Mouse (Mus musculus) limb, embryonic 10.5 days (tissue): ENCODE data around the gene Guca1b. TPM values are rescaled to one million over a fixed set of nuclear protein-coding genes. Genes with fewer than 3 reads are reported as not detected.
"Not testable (repeated sequence)": the region's sequence is repeated elsewhere in the genome, so short reads cannot be mapped to it uniquely, and the experiment has no call there.

Source experiments
- DNase-seq: peaks from one replicate; pipeline ENCODE4 v3.0.0-alpha.2; 2017; ENCODE audit warnings: low spot score
- H3K27ac ChIP-seq: fragments of 300-500 bp; sonication (generic); 2 replicates; pipeline ENCODE4 v1.5.1; 2016; ENCODE audit warnings: mild to moderate bottlenecking
- H3K27me3 ChIP-seq: fragments of 300-500 bp; sonication (generic); 2 replicates; pipeline ENCODE4 v1.6.1; 2016; ENCODE audit warnings: low read depth, mild to moderate bottlenecking; ENCODE audit not compliant: poor library complexity, severe bottlenecking
- H3K36me3 ChIP-seq: fragments of 300-500 bp; sonication (generic); 2 replicates; pipeline ENCODE4 v1.6.1; 2016; ENCODE audit warnings: mild to moderate bottlenecking, moderate library complexity
- H3K4me1 ChIP-seq: fragments of 300-500 bp; sonication (generic); 2 replicates; pipeline ENCODE4 v1.6.1; 2016
- H3K4me3 ChIP-seq: fragments of 300-500 bp; sonication (generic); 2 replicates; pipeline ENCODE4 v1.5.1; 2016; ENCODE audit warnings: mild to moderate bottlenecking, moderate library complexity
- H3K9me3 ChIP-seq: fragments of 300-500 bp; sonication (generic); replicated peaks from 2 replicates; pipeline ENCODE4 v1.6.1; 2016; ENCODE audit warnings: mild to moderate bottlenecking
- WGBS: fragments of 180-500 bp; shearing (Covaris S2); methylation state at CpG from one replicate; pipeline ENCODE4 v1.1.7; 2016; 5-methylcytosine and 5-hydroxymethylcytosine counted together
- polyA plus RNA-seq: library from polyadenylated mRNA; unstranded; fragments of >200 nt; fragmentation: Nextera tagmentation; extraction: Ambion mirVana; gene quantifications from 2 replicates; pipeline ENCODE4 v1.2.1, GENCODE M21; 2016

The Guca1b gene
- polyA plus RNA-seq, 1 experiment from 2014 or later: 0.61 TPM

DNA sequence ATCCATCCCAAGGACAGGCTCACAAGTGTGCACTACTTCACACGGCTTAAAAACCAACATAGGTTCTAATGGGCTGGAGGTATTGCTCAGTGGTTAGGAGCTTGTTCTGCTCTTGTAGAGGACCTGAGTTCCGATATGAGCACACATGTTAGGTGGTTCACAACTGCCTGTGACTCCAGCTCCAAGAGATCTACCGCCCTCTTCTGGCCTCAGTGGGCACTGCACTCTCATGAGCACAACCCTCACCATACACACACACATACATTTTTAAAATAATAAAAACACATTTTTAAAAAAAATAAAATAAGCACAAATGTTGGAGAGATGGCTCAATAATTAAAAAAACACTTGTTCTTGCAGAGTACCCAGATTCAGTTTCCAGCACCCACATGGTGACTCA is 1.1 kb upstream of the Guca1b start:
- H3K4me1 ChIP-seq: peaks cover 8% of the 10 kb centered on the region
- DNase-seq: no peak
- H3K4me3 ChIP-seq: no peak overlapping the region
- no peaks in the 10 kb centered on the region for H3K27me3 ChIP-seq
- H3K9me3 ChIP-seq: no peaks in the 10 kb centered on the region
- H3K36me3 ChIP-seq: peaks cover 38% of the 10 kb centered on the region
- 88% methylated on average over 3 of the region's 3 CpGs for WGBS
- H3K27ac ChIP-seq: no peak overlapping the region

GRCm38 (mm10) chr17:47386649-47387048 is 1.5 kb downstream of the Guca1b start:
- Histone ChIP-seq H3K9me3 (no peaks in the 10 kb centered on the region), H3K4me1 (peaks cover 8% of the 10 kb centered on the region), H3K27ac (no peak overlapping the region), H3K36me3 (peaks cover 12% of the 10 kb centered on the region), H3K4me3 (no peak overlapping the region), H3K27me3 (no peaks in the 10 kb centered on the region)
- peak; percentile 65 for DNase-seq
- 47% methylated on average over 4 of the region's 4 CpGs for WGBS

GRCm38 (mm10) chr17:47394223-47394869 is 9.2 kb downstream of the Guca1b start:
- peaks cover 50% of the 10 kb centered on the region for H3K27me3 ChIP-seq
- 20% methylated on average over 24 of the region's 24 CpGs for WGBS
- peak; percentile 42 for DNase-seq

GRCm38 (mm10) chr17:47395376-47395913 is 10.3 kb downstream of the Guca1b start:
- WGBS: 6% methylated on average over 19 of the region's 20 CpGs
- DNase-seq: peak; percentile 58
- peak overlapping the region; percentile 40 for H3K4me3 ChIP-seq
- H3K9me3 ChIP-seq: no peaks in the 10 kb centered on the region
- peaks cover 50% of the 10 kb centered on the region for H3K27me3 ChIP-seq
- no peaks in the 10 kb centered on the region for H3K36me3 ChIP-seq
- H3K27ac ChIP-seq: no peak overlapping the region
- peaks cover 15% of the 10 kb centered on the region for H3K4me1 ChIP-seq

More at GRCm38 (mm10) chr17:47394223-47394869, 9.2 kb downstream of the Guca1b start:
- Histone ChIP-seq H3K27ac (no peak overlapping the region), H3K4me3 (peak overlapping the region; percentile 35), H3K9me3 (no peaks in the 10 kb centered on the region), H3K4me1 (peaks cover 15% of the 10 kb centered on the region), H3K36me3 (no peaks in the 10 kb centered on the region)

DNA sequence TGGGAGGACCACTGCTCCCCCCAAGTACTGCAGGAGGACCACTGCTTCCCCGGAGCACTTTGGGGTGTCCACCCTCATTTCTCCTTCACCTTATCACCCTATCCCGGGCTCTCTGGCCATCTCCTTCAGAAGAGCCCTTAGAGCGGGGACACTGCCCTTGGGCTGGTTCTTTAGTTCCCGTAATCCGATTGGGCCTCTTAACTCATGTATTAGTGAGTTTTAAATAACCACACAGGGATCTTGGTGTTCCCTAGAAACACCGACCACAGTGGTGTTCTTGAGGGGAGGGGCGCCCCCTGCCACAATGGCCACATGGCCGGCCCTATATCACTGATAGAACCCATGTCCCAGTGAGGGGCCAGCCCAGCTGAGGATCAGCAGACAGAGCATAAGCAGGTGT is 13.9 kb downstream of the Guca1b start:
- Histone ChIP-seq H3K27ac (no peak overlapping the region), H3K9me3 (no peaks in the 10 kb centered on the region), H3K27me3 (peaks cover 37% of the 10 kb centered on the region), H3K36me3 (no peaks in the 10 kb centered on the region), H3K4me3 (no peak overlapping the region), H3K4me1 (peaks cover 15% of the 10 kb centered on the region)
- WGBS: 90% methylated on average over 8 of the region's 8 CpGs
- no peak for DNase-seq

DNA sequence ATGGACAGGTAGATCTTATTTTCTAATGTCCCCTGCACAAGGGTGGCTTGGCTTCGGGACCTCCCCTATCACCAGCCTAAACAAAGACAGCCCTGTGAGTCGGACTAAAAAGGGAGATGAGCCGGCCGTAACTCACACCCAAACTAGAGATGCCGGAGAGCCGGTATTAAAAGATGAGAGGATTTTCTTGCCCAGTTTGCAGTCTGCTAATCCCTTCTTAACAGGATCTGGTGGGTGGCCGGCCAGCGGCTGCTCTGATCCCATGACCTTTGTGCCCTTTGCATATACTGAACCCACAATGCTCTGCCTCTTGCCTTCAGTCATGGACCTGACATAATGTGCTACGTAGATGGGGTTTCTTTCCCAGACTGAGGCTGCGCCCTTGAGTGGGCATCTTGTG is 15.3 kb downstream of the Guca1b start, which contains the start of gene Guca1a:
TSS of gene Guca1a (minus strand) at position 134 of the 400 bp plus-strand sequence.
- 59% methylated on average over 10 of the region's 10 CpGs for WGBS
- peaks cover 3% of the 10 kb centered on the region for H3K4me1 ChIP-seq
- no peaks in the 10 kb centered on the region for H3K36me3 ChIP-seq
- peaks cover 27% of the 10 kb centered on the region for H3K27me3 ChIP-seq
- no peak within 1 kb of the TSS for H3K27ac ChIP-seq
- DNase-seq: no peak
- no peaks in the 10 kb centered on the region; the same call in 1 of the 2 replicates for H3K9me3 ChIP-seq
- H3K4me3 ChIP-seq: no peak within 1 kb of the TSS

DNA sequence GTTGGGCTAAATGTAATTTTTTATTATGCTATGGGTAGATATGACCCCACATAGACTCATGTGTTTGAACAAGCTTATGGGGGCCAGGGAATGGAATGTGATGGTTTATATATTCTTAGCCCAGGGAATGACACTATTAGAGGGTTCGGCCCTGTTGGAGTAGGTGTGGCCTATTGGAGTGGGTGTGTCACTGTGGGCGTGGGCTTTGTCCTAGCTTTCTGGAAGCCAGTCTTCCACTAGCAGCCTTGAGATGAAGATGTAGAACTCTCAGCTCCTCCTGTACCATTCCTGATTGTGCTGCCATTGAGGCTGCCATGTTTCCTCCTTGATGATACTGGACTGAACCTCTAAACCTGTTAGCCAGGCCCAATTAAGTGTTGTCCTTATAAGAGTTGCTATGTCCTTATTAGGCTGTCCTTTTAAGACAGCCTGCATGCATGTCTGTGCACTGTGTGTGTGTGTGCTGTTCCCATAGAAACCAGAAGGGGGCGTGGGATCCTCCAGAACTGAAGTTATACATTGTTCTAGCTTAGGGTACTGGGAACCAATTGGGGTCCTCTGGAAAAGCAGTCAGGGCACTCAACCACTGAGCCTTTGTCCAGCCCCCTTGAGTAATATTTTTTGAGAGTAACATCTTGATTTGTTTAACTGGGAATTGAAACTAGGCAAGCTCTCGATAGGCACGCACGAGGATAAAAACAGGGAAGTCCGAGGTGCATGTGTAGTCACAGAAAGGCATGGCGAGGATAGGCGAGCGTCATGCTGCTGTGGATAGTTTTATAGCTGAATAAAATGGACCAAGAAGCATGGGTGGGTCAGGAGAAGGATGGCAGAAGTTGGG is 22.7 kb downstream of the Guca1b start:
- Histone ChIP-seq H3K4me1 (peaks cover 7% of the 10 kb centered on the region), H3K9me3 (no peaks in the 10 kb centered on the region; the same call in 1 of the 2 replicates), H3K27me3 (peaks cover 68% of the 10 kb centered on the region), H3K4me3 (no peak overlapping the region), H3K36me3 (no peaks in the 10 kb centered on the region), H3K27ac (no peak overlapping the region)
- 66% methylated on average over 10 of the region's 10 CpGs for WGBS
- DNase-seq: no peak

DNA sequence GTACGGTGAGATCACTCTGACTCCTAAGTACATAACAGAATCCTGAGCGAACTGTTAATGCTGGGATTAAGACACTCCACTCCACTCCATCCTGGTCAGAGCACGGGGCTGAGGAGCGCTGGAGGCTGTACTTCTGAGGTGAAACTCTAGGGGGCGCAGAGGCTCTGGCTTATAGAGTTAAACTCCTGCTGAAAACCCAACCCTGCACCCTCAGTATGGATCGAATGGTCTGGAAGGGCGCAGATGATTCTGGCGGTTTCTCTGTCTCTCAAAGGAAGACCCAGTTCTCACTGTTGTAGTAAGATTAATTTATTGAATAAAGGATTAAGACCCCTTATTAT is 23.3 kb downstream of the Guca1b start:
- H3K36me3 ChIP-seq: no peaks in the 10 kb centered on the region
- no peak overlapping the region for H3K27ac ChIP-seq
- no peak overlapping the region for H3K4me3 ChIP-seq
- 24% methylated on average over 8 of the region's 8 CpGs for whole genome bisulfite sequencing
- peak; percentile 81 for DNase-seq
- H3K27me3 ChIP-seq: peaks cover 74% of the 10 kb centered on the region
- H3K4me1 ChIP-seq: peaks cover 7% of the 10 kb centered on the region
- H3K9me3 ChIP-seq: no peaks in the 10 kb centered on the region; the same call in 1 of the 2 replicates

DNA sequence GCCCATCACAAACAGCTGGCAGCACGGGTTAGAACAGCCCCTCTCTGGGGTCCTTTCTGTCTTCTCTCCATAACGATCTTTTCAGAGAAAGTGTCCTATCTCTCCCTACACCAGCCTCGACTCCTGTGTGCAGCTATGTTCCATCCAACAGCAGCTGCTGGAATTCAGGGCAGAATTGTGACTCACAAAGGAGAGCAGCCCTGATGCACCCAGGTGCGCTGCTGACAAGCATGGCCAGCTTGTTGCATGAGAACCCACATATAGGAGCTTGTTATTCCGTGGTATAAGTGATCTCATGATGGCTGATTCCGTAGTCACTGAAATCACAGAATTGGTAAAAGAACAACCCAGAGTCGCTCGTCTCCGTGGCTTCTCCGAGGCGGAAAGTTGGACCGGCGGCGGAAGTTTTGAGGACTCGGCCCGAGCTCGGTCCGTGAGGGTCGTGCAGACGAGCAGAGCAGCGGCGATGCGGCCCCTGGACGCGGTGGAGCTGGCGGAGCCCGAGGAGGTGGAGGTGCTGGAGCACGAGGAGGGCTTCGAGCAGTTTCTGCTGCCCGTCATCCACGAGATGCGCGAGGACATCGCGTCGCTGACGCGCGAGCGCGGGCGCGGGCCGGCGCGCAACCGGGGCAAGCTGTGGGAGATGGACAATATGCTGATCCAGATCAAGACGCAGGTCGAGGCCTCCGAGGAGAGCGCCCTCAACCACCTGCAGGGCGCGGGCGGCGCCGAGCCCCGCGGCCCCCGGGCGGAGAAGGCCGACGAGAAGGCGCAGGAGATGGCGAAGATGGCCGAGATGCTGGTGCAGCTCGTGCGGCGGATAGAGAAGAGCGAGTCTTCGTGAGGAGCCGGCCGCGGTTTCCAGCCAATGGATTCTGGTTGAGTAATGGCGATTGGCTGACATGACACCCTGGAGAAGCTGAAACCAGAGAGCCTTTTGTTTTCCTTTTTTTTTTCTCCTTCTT is 25.0 kb downstream of the Guca1b start:
- WGBS: 4% methylated on average over 74 of the region's 74 CpGs
- Histone ChIP-seq H3K4me3 (peak overlapping the region; percentile 46), H3K27me3 (peaks cover 80% of the 10 kb centered on the region)
- H3K36me3 ChIP-seq, H3K4me1 ChIP-seq, H3K27ac ChIP-seq, H3K9me3 ChIP-seq: not testable (repeated sequence)
- peak; percentile 46 for DNase-seq

GRCm38 (mm10) chr17:47420195-47420594 is 35.0 kb downstream of the Guca1b start:
- no peaks in the 10 kb centered on the region for H3K27me3 ChIP-seq
- H3K4me1 ChIP-seq: no peaks in the 10 kb centered on the region
- 72% methylated on average over 2 of the region's 2 CpGs for WGBS
- no peaks in the 10 kb centered on the region for H3K36me3 ChIP-seq
- no peaks in the 10 kb centered on the region for H3K9me3 ChIP-seq
- DNase-seq: no peak
- no peak overlapping the region for H3K4me3 ChIP-seq
- no peak overlapping the region for H3K27ac ChIP-seq

DNA sequence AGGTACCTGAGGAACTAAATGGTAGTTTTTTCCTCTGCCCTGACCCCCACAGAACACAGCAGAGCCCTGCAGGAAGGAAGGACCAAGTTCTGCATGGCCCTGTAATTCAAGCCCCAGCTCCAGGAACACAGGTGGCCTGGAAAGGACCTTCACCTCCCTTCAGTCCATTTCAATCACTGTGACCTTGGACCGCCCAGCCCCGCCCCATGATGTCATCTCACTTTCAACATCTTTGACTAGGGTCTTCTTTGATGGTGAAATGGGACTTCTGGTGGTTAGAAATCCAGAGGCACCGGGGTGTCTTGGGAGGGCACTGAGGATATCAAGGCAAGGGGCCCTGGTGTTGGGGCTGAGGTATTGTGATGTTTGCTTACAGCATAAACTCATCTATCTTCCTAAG is 36.4 kb downstream of the Guca1b start:
- H3K4me3 ChIP-seq: no peak overlapping the region
- WGBS: 84% methylated on average over 3 of the region's 3 CpGs
- H3K27ac ChIP-seq: no peak overlapping the region
- no peak for DNase-seq
- no peaks in the 10 kb centered on the region for H3K27me3 ChIP-seq
- H3K9me3 ChIP-seq: no peaks in the 10 kb centered on the region
- no peaks in the 10 kb centered on the region for H3K36me3 ChIP-seq
- H3K4me1 ChIP-seq: no peaks in the 10 kb centered on the region

DNA sequence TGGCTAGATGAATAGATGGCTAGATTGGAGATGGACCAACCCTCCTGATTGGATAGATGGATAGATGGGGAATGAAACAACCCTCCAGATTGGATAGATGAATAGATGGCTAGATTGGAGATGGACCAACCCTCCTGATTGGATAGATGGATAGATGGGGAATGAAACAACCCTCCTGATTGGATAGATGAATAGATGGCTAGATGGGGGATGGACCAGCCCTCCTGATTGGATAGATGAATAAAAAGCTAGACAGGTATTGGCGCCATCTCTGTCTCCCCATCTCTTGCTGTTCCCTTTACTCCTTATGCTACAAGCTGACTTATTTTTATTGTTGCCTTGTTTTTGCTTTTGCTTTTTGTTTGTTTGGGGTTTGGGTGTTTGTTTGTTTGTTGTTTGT is 37.4 kb downstream of the Guca1b start:
- H3K27me3 ChIP-seq, H3K27ac ChIP-seq, DNase-seq, H3K9me3 ChIP-seq, H3K4me3 ChIP-seq, H3K4me1 ChIP-seq, H3K36me3 ChIP-seq: not testable (repeated sequence)
- 86% methylated on average over 1 of the region's 1 CpGs for WGBS
